Comparison of ENCODE assay signal across 16 mouse cellular contexts in the genomic region with DNA sequence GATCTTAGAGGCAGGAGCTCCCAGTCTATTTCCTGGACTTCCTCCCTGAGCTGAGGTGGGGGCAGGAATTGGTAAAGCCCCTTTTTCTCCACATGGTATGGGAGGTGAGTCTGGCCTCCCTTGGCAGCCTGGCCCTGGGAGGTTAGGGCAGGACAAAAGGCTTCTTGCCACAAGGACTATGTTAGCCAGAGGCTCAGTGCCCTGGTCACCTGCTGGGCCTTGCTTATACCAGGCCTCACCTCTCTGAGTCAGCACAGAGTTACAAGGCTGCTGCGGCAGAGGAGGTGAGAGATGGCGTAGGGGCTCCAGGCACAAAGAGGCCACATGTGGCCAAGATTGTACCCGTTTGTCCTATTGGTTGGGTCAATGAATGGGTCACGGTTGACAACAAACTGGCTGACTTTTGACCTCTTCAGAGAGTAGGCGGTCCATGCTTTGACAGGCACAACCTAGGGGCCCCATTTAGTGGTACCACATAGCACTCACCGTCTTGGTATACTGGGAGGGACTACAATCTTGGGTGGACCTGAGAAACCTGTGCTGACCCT. TPM values are rescaled to one million over a fixed set of nuclear protein-coding genes. Genes with fewer than 3 reads are reported as not detected.
DNase-seq lines count a peak whose midpoint lies in the region; ATAC-seq lines count a peak whose summit lies in the region.
"Had no signal": no experiment of that assay in that cellular context is flagged by ENCODE, and none has a peak within 500 bp of the region (broad histone marks: within the 10 kb centered on the region; RNA-seq: fewer than 3 reads in every experiment).

No protein-coding gene starts in this region.

- no peak overlapping the region for H3K4me3 ChIP-seq in kidney, embryonic 15.5 days (replicated peaks)
- no peak overlapping the region for H3K4me3 ChIP-seq in midbrain, embryonic 14.5 days (replicated peaks; ENCODE audit: low read depth, low read length)
- no peak overlapping the region for H3K4me3 ChIP-seq in midbrain, embryonic 10.5 days
- H3K4me3 ChIP-seq in midbrain, embryonic 15.5 days: no peak overlapping the region
- H3K4me3 ChIP-seq: forebrain, embryonic 10.5 days; heart, embryonic 15.5 days; liver, embryonic 13.5 days had no signal

- peaks cover 21% of the 10 kb centered on the region for H3K36me3 ChIP-seq in kidney, embryonic 15.5 days
- H3K36me3 ChIP-seq in midbrain, embryonic 14.5 days (ENCODE audit: control insufficient read depth, insufficient read depth, low read length): peaks cover 33% of the 10 kb centered on the region
- H3K36me3 ChIP-seq in midbrain, embryonic 10.5 days: peaks cover 29% of the 10 kb centered on the region
- H3K36me3 ChIP-seq in midbrain, embryonic 15.5 days (replicated peaks): peaks cover 9% of the 10 kb centered on the region; the same call in 1 of the 2 replicates
- H3K36me3 ChIP-seq: heart, embryonic 15.5 days; liver, embryonic 13.5 days had no signal

- H3K27me3 ChIP-seq in kidney, embryonic 15.5 days: peaks cover 11% of the 10 kb centered on the region
- no peaks in the 10 kb centered on the region for H3K27me3 ChIP-seq in midbrain, embryonic 14.5 days (ENCODE audit: control insufficient read depth, insufficient read depth, low read length)
- H3K27me3 ChIP-seq in midbrain, embryonic 10.5 days (ENCODE audit: low read depth, poor library complexity, severe bottlenecking): peaks cover 25% of the 10 kb centered on the region
- H3K27me3 ChIP-seq in midbrain, embryonic 15.5 days (replicated peaks): no peaks in the 10 kb centered on the region
- H3K27me3 ChIP-seq: Patski had no signal

- 67% methylated on average over 6 of the region's 6 CpGs for WGBS in kidney, embryonic 15.5 days
- 32% methylated on average over 6 of the region's 6 CpGs for WGBS in midbrain, embryonic 14.5 days
- WGBS in midbrain, embryonic 10.5 days: 48% methylated on average over 6 of the region's 6 CpGs
- WGBS in midbrain, embryonic 15.5 days: 52% methylated on average over 6 of the region's 6 CpGs

- no peak for ATAC-seq in cerebellum, adult (ENCODE audit: insufficient number of reproducible peaks, low FRiP score, low TSS enrichment)
- no peak for ATAC-seq in kidney, embryonic 15.5 days (replicated peaks; ENCODE audit: low FRiP score)
- no peak for ATAC-seq in midbrain, embryonic 14.5 days (ENCODE audit: low FRiP score, low TSS enrichment)
- ATAC-seq in midbrain, embryonic 15.5 days (replicated peaks): no peak
- ATAC-seq: Patski had no signal

- peaks cover 31% of the 10 kb centered on the region for H3K4me1 ChIP-seq in kidney, embryonic 15.5 days
- peaks cover 27% of the 10 kb centered on the region for H3K4me1 ChIP-seq in midbrain, embryonic 14.5 days (ENCODE audit: control insufficient read depth, insufficient read depth, low read length)
- peaks cover 48% of the 10 kb centered on the region for H3K4me1 ChIP-seq in midbrain, embryonic 10.5 days
- peaks cover 29% of the 10 kb centered on the region for H3K4me1 ChIP-seq in midbrain, embryonic 15.5 days

- H3K4me2 ChIP-seq in kidney, embryonic 15.5 days: peak overlapping the region; percentile 93
- peak overlapping the region; percentile 64 for H3K4me2 ChIP-seq in midbrain, embryonic 14.5 days (ENCODE audit: low read length)
- peak overlapping the region; percentile 76 for H3K4me2 ChIP-seq in midbrain, embryonic 15.5 days
- H3K4me2 ChIP-seq: heart, embryonic 15.5 days; liver, embryonic 13.5 days had no signal

- DNase-seq in cerebellum, postnatal 25 days: peak; percentile 45 to 56
- DNase-seq in kidney, adult 18-20 months: no peak
- DNase-seq in midbrain, embryonic 14.5 days: no peak
- DNase-seq in midbrain, embryonic 10.5 days (ENCODE audit: low spot score): no peak
- no peak for DNase-seq in gastrocnemius, postnatal 10 days
- DNase-seq: B cell, adult 2 months; liver, embryonic 13.5 days; lung, postnatal 14 days; thymus, adult 2 months had no signal

- H3K9me3 ChIP-seq in kidney, embryonic 15.5 days (replicated peaks): no peaks in the 10 kb centered on the region
- no peaks in the 10 kb centered on the region for H3K9me3 ChIP-seq in midbrain, embryonic 14.5 days (ENCODE audit: control insufficient read depth, low read length)
- no peaks in the 10 kb centered on the region for H3K9me3 ChIP-seq in midbrain, embryonic 10.5 days (replicated peaks)
- H3K9me3 ChIP-seq in midbrain, embryonic 15.5 days: no peaks in the 10 kb centered on the region
- H3K9me3 ChIP-seq: forebrain, embryonic 10.5 days; heart, embryonic 15.5 days; liver, embryonic 13.5 days had no signal

- 0 out of 2 replicates have a peak overlapping the region, but pooled peaks have one; percentile 27 for H3K27ac ChIP-seq in kidney, embryonic 15.5 days
- H3K27ac ChIP-seq in midbrain, embryonic 14.5 days (replicated peaks; ENCODE audit: low read depth, low read length): 0 out of 2 replicates have a peak overlapping the region, but pooled peaks have one; percentile 17
- no peak overlapping the region for H3K27ac ChIP-seq in midbrain, embryonic 10.5 days (replicated peaks)
- no peak overlapping the region for H3K27ac ChIP-seq in midbrain, embryonic 15.5 days
- H3K27ac ChIP-seq: forebrain, embryonic 10.5 days; heart, embryonic 15.5 days; liver, embryonic 13.5 days had no signal

- no peak overlapping the region for H3K9ac ChIP-seq in kidney, embryonic 15.5 days
- peak overlapping the region; percentile 26; the same call in 1 of the 2 replicates for H3K9ac ChIP-seq in midbrain, embryonic 14.5 days (replicated peaks; ENCODE audit: low read length)
- H3K9ac ChIP-seq in midbrain, embryonic 15.5 days: peak overlapping the region; percentile 0; the same call in 1 of the 2 replicates
- H3K9ac ChIP-seq: heart, embryonic 15.5 days; liver, embryonic 13.5 days had no signal

RNA-seq across cellular contexts. Expression of a gene that starts 2.9 kb away (rescaled TPM):
- polyA plus RNA-seq in kidney, embryonic 15.5 days (2015; fragmentation: Nextera tagmentation; extraction: Ambion mirVana): 11.0 and 11.1 TPM in 2 replicates
- 16.9 and 17.7 TPM in 2 replicates for polyA plus RNA-seq in midbrain, embryonic 14.5 days (2014; fragmentation: Nextera tagmentation; extraction: Ambion mirVana)
- polyA plus RNA-seq in midbrain, embryonic 10.5 days (2016; fragmentation: Nextera tagmentation; extraction: Ambion mirVana): 6.2 and 8.1 TPM in 2 replicates
- polyA plus RNA-seq in midbrain, embryonic 15.5 days (2015; fragmentation: Nextera tagmentation; extraction: Ambion mirVana): 16.4 and 17.6 TPM in 2 replicates
- 10 to 100 TPM; 10.4 to 14.1 TPM for total RNA-seq in gastrocnemius, postnatal 10 days (2021)

RNA-seq across cellular contexts. Expression of a gene that starts 8.3 kb away (rescaled TPM):
- polyA plus RNA-seq in kidney, embryonic 15.5 days (2015; fragmentation: Nextera tagmentation; extraction: Ambion mirVana): 0.08 and 0.18 TPM in 2 replicates
- polyA plus RNA-seq in midbrain, embryonic 14.5 days (2014; fragmentation: Nextera tagmentation; extraction: Ambion mirVana): 0.17 and 0.26 TPM in 2 replicates
- not detected in 2 replicates for polyA plus RNA-seq in midbrain, embryonic 10.5 days (2016; fragmentation: Nextera tagmentation; extraction: Ambion mirVana)
- 0.17 and 0.41 TPM in 2 replicates for polyA plus RNA-seq in midbrain, embryonic 15.5 days (2015; fragmentation: Nextera tagmentation; extraction: Ambion mirVana)
- not detected for total RNA-seq in gastrocnemius, postnatal 10 days (2021)
- polyA plus RNA-seq: forebrain, embryonic 10.5 days had no signal

RNA-seq across cellular contexts. Expression of a gene that starts 25.3 kb away (rescaled TPM):
- 3.6 and 3.9 TPM in 2 replicates for polyA plus RNA-seq in kidney, embryonic 15.5 days (2015; fragmentation: Nextera tagmentation; extraction: Ambion mirVana)
- polyA plus RNA-seq in midbrain, embryonic 14.5 days (2014; fragmentation: Nextera tagmentation; extraction: Ambion mirVana): 1.7 and 1.9 TPM in 2 replicates
- polyA plus RNA-seq in midbrain, embryonic 10.5 days (2016; fragmentation: Nextera tagmentation; extraction: Ambion mirVana): 1.1 and 1.9 TPM in 2 replicates
- polyA plus RNA-seq in midbrain, embryonic 15.5 days (2015; fragmentation: Nextera tagmentation; extraction: Ambion mirVana): 3.3 and 3.9 TPM in 2 replicates
- under 1 TPM in 1 of 2 experiments, not detected in 1; 0.52 TPM for total RNA-seq in gastrocnemius, postnatal 10 days (2021)
- total RNA-seq: granulocyte monocyte progenitor cell, adult 5-6 weeks had no signal

RNA-seq across cellular contexts. Expression of a gene that starts 29.5 kb away (rescaled TPM):
- polyA plus RNA-seq in kidney, embryonic 15.5 days (2015; fragmentation: Nextera tagmentation; extraction: Ambion mirVana): 30.4 and 31.8 TPM in 2 replicates
- polyA plus RNA-seq in midbrain, embryonic 14.5 days (2014; fragmentation: Nextera tagmentation; extraction: Ambion mirVana): 95.4 and 126 TPM in 2 replicates
- polyA plus RNA-seq in midbrain, embryonic 10.5 days (2016; fragmentation: Nextera tagmentation; extraction: Ambion mirVana): 17.4 and 26.4 TPM in 2 replicates
- 119 and 128 TPM in 2 replicates for polyA plus RNA-seq in midbrain, embryonic 15.5 days (2015; fragmentation: Nextera tagmentation; extraction: Ambion mirVana)
- total RNA-seq in gastrocnemius, postnatal 10 days (2021): 10 to 100 TPM; 23.5 to 25.2 TPM

RNA-seq across cellular contexts. Expression of a gene that starts 32.2 kb away (rescaled TPM):
- polyA plus RNA-seq in kidney, embryonic 15.5 days (2015; fragmentation: Nextera tagmentation; extraction: Ambion mirVana): 41.3 and 52.5 TPM in 2 replicates
- polyA plus RNA-seq in midbrain, embryonic 14.5 days (2014; fragmentation: Nextera tagmentation; extraction: Ambion mirVana): 374 and 422 TPM in 2 replicates
- 80.6 and 125 TPM in 2 replicates for polyA plus RNA-seq in midbrain, embryonic 10.5 days (2016; fragmentation: Nextera tagmentation; extraction: Ambion mirVana)
- 498 and 520 TPM in 2 replicates for polyA plus RNA-seq in midbrain, embryonic 15.5 days (2015; fragmentation: Nextera tagmentation; extraction: Ambion mirVana)
- total RNA-seq in gastrocnemius, postnatal 10 days (2021): 10 to 100 TPM; 25.2 to 37.3 TPM
- total RNA-seq: granulocyte monocyte progenitor cell, adult 5-6 weeks had no signal

Comparison
In these comparisons a context has a peak if more than half of its experiments do, and no peak if none do; other contexts are left out.
1. H3K27ac ChIP-seq: peak in kidney, embryonic 15.5 days (single experiment) and midbrain, embryonic 14.5 days (single experiment); none in midbrain, embryonic 10.5 days (single experiment) and midbrain, embryonic 15.5 days (single experiment).
2. DNase-seq: peak in cerebellum, postnatal 25 days (2 of 2); none in kidney, adult 18-20 months (single experiment), midbrain, embryonic 14.5 days (single experiment), midbrain, embryonic 10.5 days (single experiment) and gastrocnemius, postnatal 10 days (single experiment).
3. Peak in every context shown above with its lines, with median percentiles within 50 percentile points of each other: H3K4me2 ChIP-seq.